Mouse (Mus musculus): Measurements from ENCODE around the gene Zfp455. TPM values are rescaled to one million over a fixed set of nuclear protein-coding genes. Genes with fewer than 3 reads are reported as not detected.

Zfp455 gene
- 0.56 and 0.71 TPM in 2 replicates for polyA plus RNA-seq (2015; fragmentation: Nextera tagmentation; extraction: Ambion mirVana)

DNA sequence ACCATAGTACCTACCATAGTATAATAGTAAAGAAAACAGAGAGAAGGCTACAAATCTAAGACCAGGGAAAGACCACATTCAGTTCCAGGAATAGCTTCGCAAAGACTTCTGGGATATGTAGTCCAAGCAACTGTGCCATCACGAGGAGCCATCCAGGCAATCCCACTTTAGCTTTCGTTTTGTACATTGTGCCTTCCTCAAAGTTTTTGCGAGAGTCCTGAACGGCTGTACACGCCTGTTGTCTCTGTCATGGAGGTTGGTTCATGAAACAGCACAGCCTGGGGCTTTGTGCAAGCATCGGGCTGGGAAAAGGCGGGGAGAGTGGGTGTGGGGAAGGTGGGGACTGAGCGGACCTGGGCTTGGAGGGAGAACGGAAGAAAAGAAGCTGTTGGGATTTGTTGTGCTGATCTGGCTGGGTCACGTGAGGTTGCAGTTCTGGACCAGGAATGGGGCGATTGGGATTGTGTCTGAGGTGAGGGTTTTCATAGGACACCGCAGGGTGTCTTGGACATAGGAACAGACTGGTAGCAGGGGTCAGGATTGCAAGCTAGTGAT is at the start of gene Zfp455:
Gene Zfp455 (plus strand): TSS at position 167 of the 555 bp plus-strand sequence.

DNA sequence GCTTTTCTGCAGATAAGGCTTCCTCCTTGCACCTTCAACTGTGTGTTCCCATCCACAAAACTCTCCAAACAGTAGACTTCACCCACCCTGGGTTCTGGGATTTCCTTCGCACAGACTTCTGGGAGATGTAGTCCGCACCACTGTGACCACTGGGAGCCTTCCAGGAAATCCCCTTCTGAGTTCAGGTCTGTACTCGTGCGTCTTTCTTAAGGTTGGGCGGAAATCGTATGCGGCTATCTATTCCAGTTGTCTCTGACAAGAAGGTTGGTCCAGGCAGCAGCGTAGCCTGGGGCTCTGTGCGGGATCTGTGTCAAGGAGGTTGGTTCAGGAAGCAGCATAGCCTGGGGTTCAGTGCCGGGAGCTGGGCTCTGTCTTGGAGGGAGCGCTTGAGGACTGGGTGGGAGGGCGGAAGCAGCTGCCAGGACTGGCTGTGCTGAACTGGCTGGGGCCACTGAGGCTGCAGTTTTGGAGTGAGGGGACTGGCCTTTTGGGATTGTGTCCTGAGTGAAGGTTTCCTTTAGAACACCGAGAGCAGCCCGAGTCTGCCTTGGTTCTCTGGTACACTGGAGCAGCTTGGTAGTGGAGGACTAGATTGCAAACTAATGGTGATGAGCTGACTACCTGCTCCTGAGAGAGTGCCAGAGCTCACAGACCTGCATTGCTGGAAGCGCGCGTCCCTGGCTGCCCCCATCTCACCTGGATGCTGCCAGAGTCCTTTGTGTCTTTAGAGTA is 21.1 kb upstream of the Zfp455 start, which contains the start of gene Rsl1:
Gene Rsl1 (plus strand): TSS at position 192 of the 732 bp plus-strand sequence.

Other genes with a start within 250 kb of the Zfp455 start
- gene Zfp712, start 133.3 kb upstream of the Zfp455 start, polyA plus RNA-seq (2015; fragmentation: Nextera tagmentation; extraction: Ambion mirVana), result 1.2 and 1.3 TPM in 2 replicates
- 2.4 and 3.0 TPM in 2 replicates for gene Zfp708, start 96.5 kb upstream of the Zfp455 start, polyA plus RNA-seq (2015; fragmentation: Nextera tagmentation; extraction: Ambion mirVana)
- 1.3 and 1.7 TPM in 2 replicates for gene Gm28557, start 85.9 kb upstream of the Zfp455 start, polyA plus RNA-seq (2015; fragmentation: Nextera tagmentation; extraction: Ambion mirVana)
- gene Rslcan18, start 78.2 kb upstream of the Zfp455 start, polyA plus RNA-seq (2015; fragmentation: Nextera tagmentation; extraction: Ambion mirVana), result 0.18 TPM in 1 of 2 replicates, not detected in the other
- 1.0 TPM in 2 replicates for gene Zfp759, start 72.8 kb upstream of the Zfp455 start, polyA plus RNA-seq (2015; fragmentation: Nextera tagmentation; extraction: Ambion mirVana)
- 2.4 and 2.6 TPM in 2 replicates for gene Rsl1, start 21.3 kb upstream of the Zfp455 start, polyA plus RNA-seq (2015; fragmentation: Nextera tagmentation; extraction: Ambion mirVana)
- 0.56 and 0.71 TPM in 2 replicates for gene Zfp458, start 84.0 kb downstream of the Zfp455 start, polyA plus RNA-seq (2015; fragmentation: Nextera tagmentation; extraction: Ambion mirVana)
- 0.34 and 0.73 TPM in 2 replicates for gene Zfp457, start 112.0 kb downstream of the Zfp455 start, polyA plus RNA-seq (2015; fragmentation: Nextera tagmentation; extraction: Ambion mirVana)
- gene Zfp595, start 138.1 kb downstream of the Zfp455 start, polyA plus RNA-seq (2015; fragmentation: Nextera tagmentation; extraction: Ambion mirVana), result 0.62 and 0.69 TPM in 2 replicates
- not detected in 2 replicates for gene Gm28044, start 166.0 kb downstream of the Zfp455 start, polyA plus RNA-seq (2015; fragmentation: Nextera tagmentation; extraction: Ambion mirVana)
- 0.37 and 0.41 TPM in 2 replicates for gene Zfp953, start 166.1 kb downstream of the Zfp455 start, polyA plus RNA-seq (2015; fragmentation: Nextera tagmentation; extraction: Ambion mirVana)
- gene Gm28041, start 181.2 kb downstream of the Zfp455 start, polyA plus RNA-seq (2015; fragmentation: Nextera tagmentation; extraction: Ambion mirVana), result 0.19 TPM in 1 of 2 replicates, not detected in the other
- gene Zfp456, start 181.3 kb downstream of the Zfp455 start, polyA plus RNA-seq (2015; fragmentation: Nextera tagmentation; extraction: Ambion mirVana), result 0.22 and 0.65 TPM in 2 replicates
- gene Zfp429, start 205.3 kb downstream of the Zfp455 start, polyA plus RNA-seq (2015; fragmentation: Nextera tagmentation; extraction: Ambion mirVana), result 1.6 and 3.1 TPM in 2 replicates
- 0.06 and 0.13 TPM in 2 replicates for gene Zfp459, start 226.9 kb downstream of the Zfp455 start, polyA plus RNA-seq (2015; fragmentation: Nextera tagmentation; extraction: Ambion mirVana)

Data from skeletal muscle tissue, postnatal 0 days (tissue).